Mouse (Mus musculus) erythroblast, adult 5-6 weeks (primary cell): ENCODE results near the gene Cd164. TPM values are rescaled to one million over a fixed set of nuclear protein-coding genes. Genes with fewer than 3 reads are reported as not detected.

Experiments used
- ATAC-seq: replicated peaks from 2 replicates; pipeline ENCODE4 v1.8.0; 2016; ENCODE audit warnings: moderate number of reproducible peaks, mild to moderate bottlenecking, moderate TSS enrichment, inconsistent platforms; ENCODE audit not compliant: poor library complexity, low FRiP score, severe bottlenecking
- total RNA-seq, 2 experiments: library from RNA; stranded (forward) in 1 of 2; stranded (reverse) in 1 of 2; fragments of 150-400 nt in 1 of 2; fragments of 200-764, 138-1000 nt in 1 of 2; gene quantifications; 2 replicates each; pipeline versions ENCODE4 v1.2.3 to v1.2.4; 2015 to 2017; ENCODE audit warnings: low replicate concordance in 2 of 2

The Cd164 gene
- total RNA-seq, 2 experiments from 2014 or later, result 53.9 to 57.6 TPM

DNA sequence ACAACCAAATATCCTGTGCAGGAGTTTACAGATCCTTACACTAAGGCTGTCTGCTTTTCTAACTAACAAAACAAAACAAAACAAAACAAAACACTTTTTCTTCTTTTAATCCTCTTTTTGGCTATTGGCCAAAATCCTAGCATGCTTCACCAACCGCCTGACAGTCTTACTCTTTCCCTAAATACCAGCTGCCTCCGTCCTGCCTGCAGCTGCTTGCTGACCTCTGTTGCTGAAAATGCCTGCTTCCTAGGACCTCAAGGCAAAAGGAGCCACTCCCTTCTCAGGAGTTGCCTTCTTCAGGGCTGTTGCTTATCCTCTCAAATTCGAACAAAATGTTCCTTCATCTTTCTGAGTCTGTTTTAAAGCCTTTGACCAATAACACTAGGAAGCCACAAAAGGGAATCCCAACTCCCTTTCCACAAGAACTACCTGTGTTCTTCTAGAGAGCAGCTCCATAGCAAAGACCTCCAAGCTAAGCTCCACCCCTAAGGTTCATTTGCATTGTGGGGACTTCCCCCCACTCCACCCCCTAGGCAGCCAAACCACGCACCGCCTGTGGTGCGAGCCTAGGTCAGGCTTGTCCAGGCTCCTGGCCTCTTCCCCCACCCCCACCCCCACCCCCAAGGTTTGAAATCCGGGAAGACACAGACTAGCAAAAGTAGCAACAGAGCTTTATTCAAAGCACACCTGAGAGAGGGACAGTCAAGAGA is 25.4 kb downstream of the Cd164 start:
- no peak for ATAC-seq

DNA sequence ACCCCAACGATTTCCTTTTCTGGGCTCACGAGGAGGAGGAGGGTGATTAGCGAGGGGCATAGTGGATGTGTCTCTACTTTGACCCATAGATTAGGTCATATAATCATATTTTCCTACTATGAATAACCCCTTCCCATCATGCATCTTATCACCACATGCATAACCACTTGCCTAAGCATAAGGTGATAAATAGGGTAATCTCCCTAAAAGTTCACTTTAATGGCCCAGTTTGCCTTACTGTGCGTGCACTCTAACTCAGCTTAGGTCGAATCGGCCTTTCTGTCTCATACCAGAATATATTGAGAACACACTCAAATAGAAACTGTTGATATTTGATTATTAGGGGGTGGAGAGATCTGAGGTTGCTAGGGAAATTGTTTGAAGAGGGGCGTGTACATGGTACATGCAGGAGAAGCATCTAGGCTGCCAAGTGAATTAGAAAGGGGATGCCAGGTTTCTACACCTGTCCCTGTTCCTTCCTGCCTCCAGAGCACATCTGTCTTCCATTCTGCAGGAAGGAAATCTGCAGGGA is 26.1 kb downstream of the Cd164 start:
- ATAC-seq, result no peak

GRCm38 (mm10) chr10:41546396-41547165 is 27.4 kb downstream of the Cd164 start:
- no peak for ATAC-seq

GRCm38 (mm10) chr10:41550711-41551110 is 31.5 kb downstream of the Cd164 start:
- no peak for ATAC-seq

DNA sequence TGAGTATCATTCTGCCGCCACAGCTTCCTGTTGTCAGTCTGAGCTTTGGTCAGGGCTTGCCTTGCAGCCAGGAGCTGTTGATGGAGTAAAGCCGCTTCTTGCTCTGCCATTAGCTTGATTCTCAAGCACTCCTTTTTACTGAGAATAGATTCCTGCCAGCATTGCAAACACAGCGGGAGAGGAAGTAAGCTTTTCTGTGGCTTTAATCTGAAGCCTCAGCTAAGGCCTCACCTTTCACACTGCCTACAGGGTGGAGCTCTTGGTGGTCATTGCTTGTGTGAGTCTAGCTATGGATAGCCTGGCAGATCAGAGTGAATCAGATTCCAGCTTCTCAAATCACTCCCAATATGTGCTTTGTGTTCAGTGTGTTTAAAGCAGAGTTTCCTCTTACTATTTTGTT is 33.1 kb downstream of the Cd164 start:
- ATAC-seq, result no peak

DNA sequence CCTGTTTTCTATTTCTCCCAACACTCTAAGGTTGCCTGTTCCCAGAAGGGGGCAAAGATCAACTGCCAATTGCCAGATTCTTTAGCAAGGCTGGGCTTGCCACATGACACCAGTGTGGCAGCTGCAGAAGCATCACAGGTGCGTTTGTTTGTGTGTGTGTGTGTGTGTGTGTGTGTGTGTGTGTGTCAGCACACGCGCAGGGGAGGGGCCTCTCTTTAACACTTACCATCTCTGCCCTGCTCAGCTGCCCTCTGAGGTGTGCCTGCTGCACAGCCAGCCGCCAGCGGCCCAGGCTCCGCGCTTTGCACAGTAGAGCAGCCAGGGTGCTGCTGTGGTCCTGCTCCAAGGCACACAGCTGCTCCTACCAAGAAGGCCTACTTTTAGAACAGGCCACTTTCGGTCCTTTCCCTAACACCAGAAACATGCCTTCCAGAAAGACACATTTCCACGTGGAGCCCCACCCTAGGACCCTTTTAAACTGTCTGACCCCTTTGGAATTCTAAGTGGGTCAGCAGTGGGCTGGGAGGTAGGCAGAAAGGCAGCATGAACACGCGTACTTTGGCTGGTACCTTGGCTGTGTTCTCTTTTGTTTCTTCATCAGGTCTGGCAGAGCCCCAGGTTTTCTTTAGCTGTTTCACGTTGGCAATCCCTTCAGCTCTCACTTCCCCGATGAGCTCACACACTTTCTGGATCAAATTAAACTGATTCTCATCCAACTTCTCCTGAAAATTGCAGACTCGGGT is 33.8 kb downstream of the Cd164 start:
- no peak for ATAC-seq

DNA sequence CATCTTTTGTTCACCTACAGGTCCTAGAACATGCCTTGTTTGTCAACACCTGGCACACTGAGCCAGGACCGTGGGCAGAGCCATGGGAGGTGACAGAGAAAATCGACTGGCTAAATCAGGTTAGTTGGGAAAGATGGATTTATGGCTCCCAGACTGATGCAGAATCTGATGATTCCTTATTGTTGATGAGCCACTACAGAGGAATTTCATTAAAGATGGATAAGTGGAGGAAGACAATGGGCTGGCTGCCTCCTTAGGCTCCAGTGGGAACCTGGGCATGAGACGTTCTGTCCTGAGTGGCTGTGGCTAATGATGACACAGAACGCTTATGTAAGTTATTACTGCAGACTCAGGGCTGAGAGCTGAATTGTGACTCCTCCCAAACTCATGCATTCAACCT is 34.5 kb downstream of the Cd164 start:
- ATAC-seq, result no peak

DNA sequence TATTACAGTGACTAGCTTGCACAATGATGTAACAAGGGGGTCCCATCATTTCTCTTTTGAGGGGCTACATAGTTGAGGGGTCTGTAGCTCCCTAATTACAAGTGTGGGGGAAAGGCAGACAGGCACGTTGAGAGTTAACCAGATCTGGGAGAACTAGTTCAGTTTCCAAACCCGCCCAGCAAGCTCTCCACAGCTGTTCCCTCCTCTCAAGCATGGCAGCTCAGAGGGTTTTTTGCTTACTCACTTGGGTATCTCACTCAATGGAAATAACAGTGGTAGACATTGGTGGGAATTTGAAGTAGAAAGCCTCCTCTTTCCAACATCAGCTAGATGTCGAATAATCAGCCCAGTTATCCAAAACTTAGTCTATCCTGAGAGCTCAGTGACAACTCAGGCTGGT is 35.9 kb downstream of the Cd164 start:
- no peak for ATAC-seq

GRCm38 (mm10) chr10:41558401-41558800 is 39.2 kb downstream of the Cd164 start:
- no peak for ATAC-seq

DNA sequence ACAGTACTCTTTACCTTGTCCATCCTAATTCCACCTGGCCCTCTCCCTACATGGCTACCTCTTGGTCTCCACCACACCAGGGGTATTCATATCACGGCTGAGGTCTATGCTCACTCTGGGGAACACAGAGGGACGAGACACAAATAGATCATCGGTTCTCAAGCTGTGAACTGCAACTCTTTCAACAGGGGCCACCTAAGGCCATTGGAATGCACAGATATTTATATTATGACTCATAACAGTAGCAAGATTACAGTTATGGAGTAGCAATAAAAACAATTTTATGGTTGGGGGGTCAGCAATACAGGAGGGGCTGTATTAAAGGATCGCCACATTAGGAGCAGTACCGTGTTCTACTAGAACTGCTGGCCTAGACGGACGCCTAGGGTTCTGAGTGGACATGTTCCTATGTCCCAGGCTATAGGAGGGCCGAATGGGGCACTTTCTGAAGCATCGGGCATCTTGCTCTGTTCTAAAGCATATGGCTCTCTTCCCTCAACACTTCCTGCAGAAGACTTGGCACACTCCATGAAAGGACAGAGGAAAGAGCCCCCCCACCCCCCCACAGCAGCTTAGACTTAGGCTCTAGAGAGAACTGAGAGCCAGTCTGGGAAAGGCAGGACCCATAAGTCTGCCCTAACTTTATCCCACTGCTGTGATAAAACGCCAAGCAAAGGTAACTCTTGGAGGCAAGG is 42.6 kb downstream of the Cd164 start:
- ATAC-seq, result no peak

DNA sequence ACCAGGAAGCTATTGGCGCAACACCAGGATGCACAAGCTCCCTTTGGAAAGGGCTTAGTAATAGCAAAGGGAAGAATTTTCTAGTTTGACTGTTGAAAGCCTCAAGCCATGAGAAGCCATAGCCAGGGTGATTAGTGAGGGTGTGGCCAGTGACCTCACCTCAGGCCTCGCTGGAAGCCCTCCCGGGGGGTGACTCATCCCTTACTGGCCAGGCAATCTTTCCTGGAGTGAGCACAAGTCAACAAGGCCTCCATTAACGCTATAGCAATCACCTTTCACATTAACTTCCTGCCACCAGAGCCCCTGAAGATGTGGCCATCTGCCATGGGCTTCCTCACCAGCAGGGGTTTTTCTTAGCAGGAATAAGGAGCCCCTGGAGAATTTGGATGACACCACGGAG is 45.9 kb downstream of the Cd164 start:
- no peak for ATAC-seq

GRCm38 (mm10) chr10:41568306-41568705 is 49.1 kb downstream of the Cd164 start:
- ATAC-seq, result no peak

DNA sequence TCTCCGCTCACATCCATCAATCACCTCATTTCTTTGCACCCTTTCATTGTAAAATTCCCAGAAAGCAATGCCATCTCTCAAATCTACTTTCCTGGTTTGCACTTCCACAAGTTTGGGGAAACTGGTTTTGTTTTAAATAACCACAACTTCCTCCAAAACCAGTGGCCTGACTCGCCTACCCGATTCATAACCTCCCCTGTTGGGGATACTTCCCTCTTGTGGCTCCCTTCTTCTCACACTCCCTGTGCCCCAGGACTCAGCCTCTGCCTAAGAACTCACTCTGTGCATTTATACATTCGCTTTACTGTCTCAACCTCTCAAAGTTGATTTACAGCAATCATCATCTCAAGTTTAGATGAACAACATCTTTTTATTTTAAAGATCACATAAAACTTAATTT is 51.9 kb downstream of the Cd164 start:
- no peak for ATAC-seq

GRCm38 (mm10) chr10:41572274-41572673 is 53.1 kb downstream of the Cd164 start:
- no peak for ATAC-seq

- no peak for ATAC-seq
Observed at GRCm38 (mm10) chr10:41573190-41573589, 54.0 kb downstream of the Cd164 start.

DNA sequence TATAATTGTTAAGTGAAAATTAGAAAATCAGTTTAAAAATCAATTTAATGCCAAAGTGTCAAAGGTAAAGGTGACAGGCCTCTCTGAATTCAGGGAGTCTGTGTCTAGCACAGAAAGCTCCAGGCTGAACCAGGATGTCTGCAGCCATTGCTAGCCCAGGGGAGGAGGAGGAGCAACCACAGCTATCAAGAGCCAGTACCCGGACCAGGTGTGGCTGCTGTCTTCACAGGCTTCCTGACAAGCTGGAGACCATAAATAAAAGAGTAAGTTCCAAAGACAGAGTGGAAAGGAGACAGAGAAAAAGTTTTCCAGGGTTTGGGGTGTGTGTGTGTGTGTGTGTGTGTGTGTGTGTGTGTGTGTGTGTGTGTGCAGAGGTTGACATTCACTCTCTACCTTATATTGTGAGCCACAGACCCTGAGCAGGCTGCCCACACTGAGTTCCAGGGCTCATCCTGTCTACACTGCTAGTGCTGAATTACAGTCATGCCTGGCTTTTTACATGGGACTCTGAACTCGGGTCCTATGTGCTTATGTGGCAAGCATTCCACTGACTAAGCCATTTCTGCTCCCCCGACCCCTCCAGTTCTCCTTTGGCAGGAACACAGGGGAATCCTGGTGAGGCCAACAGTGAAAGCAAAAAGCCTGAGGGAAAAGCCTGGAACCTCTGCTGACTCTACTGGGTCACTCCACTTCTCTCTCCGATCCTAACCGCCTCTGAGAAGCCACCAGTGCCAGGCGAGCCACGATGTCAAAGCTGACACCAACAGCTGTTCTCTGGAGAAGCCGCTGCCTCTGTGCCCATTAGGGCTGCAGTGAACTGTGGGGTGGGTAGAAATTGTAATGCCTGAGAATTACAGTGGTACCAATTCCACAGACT is 56.5 kb downstream of the Cd164 start:
- no peak for ATAC-seq

GRCm38 (mm10) chr10:41576328-41576833 is 57.2 kb downstream of the Cd164 start:
- no peak for ATAC-seq

- no peak for ATAC-seq
Observed at GRCm38 (mm10) chr10:41578541-41578940, 59.3 kb downstream of the Cd164 start.

DNA sequence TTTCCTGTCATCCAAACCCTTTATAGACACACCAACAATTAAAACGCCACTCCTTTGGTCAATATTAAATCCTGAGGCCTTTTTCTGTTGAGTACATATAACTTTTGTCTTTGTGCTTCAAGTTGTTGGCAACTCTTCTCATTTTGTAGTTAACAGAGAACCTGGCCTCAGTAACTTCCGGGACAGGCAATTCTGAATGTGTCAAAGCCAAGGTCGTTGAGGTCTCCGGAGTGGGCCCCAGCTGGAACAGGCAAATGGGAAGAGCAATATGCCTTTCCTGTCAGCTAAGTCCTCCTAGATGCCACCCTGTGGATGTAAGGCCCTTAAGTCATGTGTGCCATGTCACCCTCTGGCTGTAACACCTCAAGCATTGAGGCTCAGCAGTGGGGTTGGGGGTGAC is 61.2 kb downstream of the Cd164 start:
- no peak for ATAC-seq
